Comparison of ENCODE assay signal across 17 mouse cellular contexts in the genomic region with DNA sequence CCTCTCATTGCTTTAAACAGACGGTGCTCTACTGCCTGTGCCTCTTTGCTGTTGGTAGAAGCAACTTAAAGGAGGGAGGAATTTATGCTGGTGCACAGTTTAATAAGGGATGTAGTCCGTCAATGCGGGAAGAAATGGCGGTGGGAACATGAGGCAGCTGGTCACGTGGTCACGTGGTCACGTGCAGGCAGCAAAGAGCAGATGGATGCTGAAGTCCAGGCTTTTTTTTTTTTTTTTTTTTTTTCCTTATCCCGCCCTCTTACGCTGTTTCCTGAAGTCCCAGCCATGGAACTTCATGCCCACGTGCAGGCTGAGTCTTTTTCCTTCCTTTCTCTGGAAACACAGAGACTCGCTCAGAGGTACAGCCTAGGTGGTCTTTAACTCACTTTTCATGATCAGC.
"Had no signal": no experiment of that assay in that cellular context is flagged by ENCODE, and none has a peak within 500 bp of the region (broad histone marks: within the 10 kb centered on the region; RNA-seq: fewer than 3 reads in every experiment).

No protein-coding gene starts in this region.

- H3K36me3 ChIP-seq: neural tube, embryonic 12.5 days; neural tube, embryonic 13.5 days; neural tube, embryonic 15.5 days; stomach, embryonic 15.5 days had no signal

- H3K9me3 ChIP-seq: neural tube, embryonic 12.5 days; neural tube, embryonic 13.5 days; neural tube, embryonic 15.5 days; stomach, embryonic 15.5 days had no signal

- DNase-seq: retina, postnatal 1 day; right cerebral cortex, adult 18-20 months; right cerebral cortex, postnatal 14 days; right cerebral cortex, postnatal 25 days; right cerebral cortex, postnatal 4 days; spleen, adult 18-20 months; thymus, adult 18-20 months; thymus, adult 2 months; thymus, postnatal 14 days; thymus, postnatal 25 days; thymus, postnatal 36 days; thymus, postnatal 4 days had no signal

- H3K27ac ChIP-seq: neural tube, embryonic 12.5 days; neural tube, embryonic 13.5 days; neural tube, embryonic 15.5 days; stomach, embryonic 15.5 days; stomach, postnatal 0 days had no signal

- H3K4me3 ChIP-seq: neural tube, embryonic 12.5 days; neural tube, embryonic 13.5 days; neural tube, embryonic 15.5 days; stomach, embryonic 15.5 days had no signal

- H3K27me3 ChIP-seq: neural tube, embryonic 12.5 days; neural tube, embryonic 13.5 days; neural tube, embryonic 15.5 days; stomach, embryonic 15.5 days had no signal

- H3K9ac ChIP-seq: neural tube, embryonic 12.5 days; neural tube, embryonic 13.5 days; neural tube, embryonic 15.5 days; stomach, embryonic 15.5 days had no signal
